Mouse (Mus musculus) intestine, embryonic 14.5 days (tissue): ENCODE measurements around the gene Tekt5. TPM values are rescaled to one million over a fixed set of nuclear protein-coding genes. Genes with fewer than 3 reads are reported as not detected.

Source experiments
- ATAC-seq: fragments of 200-750 bp; cut with Nextera tagmentation; replicated peaks from 2 replicates; pipeline ENCODE4 v1.8.0; 2017; ENCODE audit warnings: low read depth, moderate number of reproducible peaks, moderate TSS enrichment, moderate library complexity; ENCODE audit not compliant: low FRiP score, low TSS enrichment
- DNase-seq: peaks from one replicate; pipeline ENCODE4 v3.0.0-alpha.2; 2018; ENCODE audit warnings: low spot score
- H3K27ac ChIP-seq: fragments of 300-500 bp; sonication (generic); 2 replicates; pipeline ENCODE4 v1.5.1; 2014; ENCODE audit warnings: low read depth, mild to moderate bottlenecking, control low read depth
- H3K27me3 ChIP-seq: fragments of 300-500 bp; sonication (generic); replicated peaks from 2 replicates; pipeline ENCODE4 v1.6.1; 2014; ENCODE audit warnings: low read length, control low read depth; ENCODE audit not compliant: control insufficient read depth, insufficient read depth
- H3K36me3 ChIP-seq: fragments of 300-500 bp; sonication (generic); 2 replicates; pipeline ENCODE4 v1.6.1; 2014; ENCODE audit warnings: low read length, control low read depth; ENCODE audit not compliant: control insufficient read depth, insufficient read depth
- H3K4me1 ChIP-seq: fragments of 300-500 bp; sonication (generic); replicated peaks from 2 replicates; pipeline ENCODE4 v1.6.1; 2014; ENCODE audit warnings: low read length, control low read depth, mixed read lengths; ENCODE audit not compliant: control insufficient read depth, insufficient read depth
- H3K4me2 ChIP-seq: fragments of 300-500 bp; sonication (generic); 2 replicates; pipeline ENCODE4 v1.6.1; 2014; ENCODE audit warnings: low read length
- H3K4me3 ChIP-seq: fragments of 300-500 bp; sonication (generic); 2 replicates; pipeline ENCODE4 v1.5.1; 2014; ENCODE audit warnings: low read depth, low read length, control low read depth, mixed read lengths
- H3K9ac ChIP-seq: fragments of 300-500 bp; sonication (generic); 2 replicates; pipeline ENCODE4 v1.6.1; 2014; ENCODE audit warnings: mild to moderate bottlenecking, low read length
- H3K9me3 ChIP-seq: fragments of 300-500 bp; sonication (generic); 2 replicates; pipeline ENCODE4 v1.6.1; 2016; ENCODE audit warnings: low read length, control low read depth; ENCODE audit not compliant: control insufficient read depth
- WGBS: fragments of 180-500 bp; shearing (Covaris S2); extraction: QIAGEN DNeasy Blood & Tissue Kit; methylation state at CpG from one replicate; pipeline ENCODE4 v1.1.7; 2014; 5-methylcytosine and 5-hydroxymethylcytosine counted together
- polyA plus RNA-seq: library from polyadenylated mRNA; unstranded; fragments of >200 nt; fragmentation: Nextera tagmentation; extraction: Ambion mirVana; gene quantifications from 2 replicates; pipeline ENCODE4 v1.2.1, GENCODE M21; 2014

Gene Tekt5
- polyA plus RNA-seq, 1 experiment from 2014 or later = 0.28 TPM

GRCm38 (mm10) chr16:10336454-10337421 lies 58.6 kb downstream of the Tekt5 start:
- Histone ChIP-seq H3K27me3 (no peaks in the 10 kb centered on the region), H3K4me2 (no peak overlapping the region), H3K27ac (no peak overlapping the region), H3K4me1 (no peaks in the 10 kb centered on the region), H3K4me3 (no peak overlapping the region), H3K9ac (no peak overlapping the region), H3K9me3 (0 out of 2 replicates have a peak, but pooled peaks cover 3% of the 10 kb centered on the region), H3K36me3 (no peaks in the 10 kb centered on the region)
- DNase-seq (no peak), ATAC-seq (no peak)
- 88% methylated on average over 19 of the region's 19 CpGs for WGBS

- 0 out of 2 replicates have a peak, but pooled peaks cover 3% of the 10 kb centered on the region for H3K9me3 ChIP-seq
- ATAC-seq = no peak
- no peak overlapping the region for H3K4me2 ChIP-seq
- H3K4me3 ChIP-seq = no peak overlapping the region
- H3K4me1 ChIP-seq = no peaks in the 10 kb centered on the region
- H3K36me3 ChIP-seq = no peaks in the 10 kb centered on the region
- no peak for DNase-seq
- H3K27ac ChIP-seq = no peak overlapping the region
- no peaks in the 10 kb centered on the region for H3K27me3 ChIP-seq
- no peak overlapping the region for H3K9ac ChIP-seq
- 86% methylated on average over 2 of the region's 2 CpGs for WGBS
These were observed 59.3 kb downstream of the Tekt5 start for GRCm38 (mm10) chr16:10335953-10336352.

- ATAC-seq (no peak), DNase-seq (no peak)
- WGBS = 24% methylated on average over 7 of the region's 7 CpGs
- 0 out of 2 replicates have a peak, but pooled peaks cover 4% of the 10 kb centered on the region for H3K4me1 ChIP-seq
- H3K4me2 ChIP-seq = no peak overlapping the region
- H3K9me3 ChIP-seq = no peaks in the 10 kb centered on the region
- H3K9ac ChIP-seq = no peak overlapping the region
- no peak overlapping the region for H3K27ac ChIP-seq
- H3K27me3 ChIP-seq = no peaks in the 10 kb centered on the region
- no peak overlapping the region for H3K4me3 ChIP-seq
- H3K36me3 ChIP-seq = no peaks in the 10 kb centered on the region
These were observed 62.6 kb downstream of the Tekt5 start for GRCm38 (mm10) chr16:10332732-10333131.

- ATAC-seq (no peak), DNase-seq (no peak)
These were observed 64.4 kb downstream of the Tekt5 start for GRCm38 (mm10) chr16:10330586-10331495.

GRCm38 (mm10) chr16:10327563-10328333 lies 67.5 kb downstream of the Tekt5 start:
- DNase-seq = peak; percentile 60

More at GRCm38 (mm10) chr16:10330586-10331495, 64.4 kb downstream of the Tekt5 start:
- H3K36me3 ChIP-seq = no peaks in the 10 kb centered on the region
- no peak overlapping the region for H3K9ac ChIP-seq
- no peaks in the 10 kb centered on the region for H3K9me3 ChIP-seq
- 0 out of 2 replicates have a peak, but pooled peaks cover 4% of the 10 kb centered on the region for H3K4me1 ChIP-seq
- 71% methylated on average over 12 of the region's 12 CpGs for WGBS
- no peak overlapping the region for H3K4me2 ChIP-seq
- H3K27ac ChIP-seq = no peak overlapping the region
- H3K27me3 ChIP-seq = no peaks in the 10 kb centered on the region
- no peak overlapping the region for H3K4me3 ChIP-seq

GRCm38 (mm10) chr16:10319914-10320569 lies 75.2 kb downstream of the Tekt5 start:
- Histone ChIP-seq H3K9me3 (no peaks in the 10 kb centered on the region), H3K27ac (no peak overlapping the region), H3K36me3 (no peaks in the 10 kb centered on the region), H3K4me3 (no peak overlapping the region), H3K4me1 (no peaks in the 10 kb centered on the region), H3K9ac (no peak overlapping the region), H3K27me3 (peaks cover 3% of the 10 kb centered on the region; the same call in 1 of the 2 replicates), H3K4me2 (no peak overlapping the region)
- 43% methylated on average over 17 of the region's 17 CpGs for WGBS
- ATAC-seq (peak; percentile 47; the same call in 1 of the 2 replicates), DNase-seq (no peak)

More at GRCm38 (mm10) chr16:10327563-10328333, 67.5 kb downstream of the Tekt5 start:
- no peak overlapping the region for H3K4me2 ChIP-seq
- 42% methylated on average over 13 of the region's 13 CpGs for WGBS
- H3K9ac ChIP-seq = no peak overlapping the region
- no peaks in the 10 kb centered on the region for H3K36me3 ChIP-seq
- H3K4me1 ChIP-seq = 0 out of 2 replicates have a peak, but pooled peaks cover 4% of the 10 kb centered on the region
- H3K27me3 ChIP-seq = no peaks in the 10 kb centered on the region
- H3K9me3 ChIP-seq = no peaks in the 10 kb centered on the region
- peak overlapping the region; percentile 54; the same call in 1 of the 2 replicates for H3K27ac ChIP-seq
- ATAC-seq = peak; percentile 65
- H3K4me3 ChIP-seq = no peak overlapping the region

GRCm38 (mm10) chr16:10317197-10317544 lies 78.1 kb downstream of the Tekt5 start:
- Histone ChIP-seq H3K36me3 (no peaks in the 10 kb centered on the region), H3K9ac (no peak overlapping the region), H3K9me3 (no peaks in the 10 kb centered on the region), H3K4me3 (no peak overlapping the region), H3K27me3 (peaks cover 3% of the 10 kb centered on the region; the same call in 1 of the 2 replicates), H3K4me1 (peaks cover 8% of the 10 kb centered on the region; the same call in 1 of the 2 replicates), H3K27ac (no peak overlapping the region), H3K4me2 (no peak overlapping the region)
- 66% methylated on average over 4 of the region's 4 CpGs for WGBS
- DNase-seq = no peak
- no peak for ATAC-seq
